Mouse (Mus musculus): ENCODE results near the gene Clic4. TPM values are rescaled to one million over a fixed set of nuclear protein-coding genes. Genes with fewer than 3 reads are reported as not detected.

Gene Clic4
- polyA plus RNA-seq, 1 experiment from 2014 or later = 179 TPM

DNA sequence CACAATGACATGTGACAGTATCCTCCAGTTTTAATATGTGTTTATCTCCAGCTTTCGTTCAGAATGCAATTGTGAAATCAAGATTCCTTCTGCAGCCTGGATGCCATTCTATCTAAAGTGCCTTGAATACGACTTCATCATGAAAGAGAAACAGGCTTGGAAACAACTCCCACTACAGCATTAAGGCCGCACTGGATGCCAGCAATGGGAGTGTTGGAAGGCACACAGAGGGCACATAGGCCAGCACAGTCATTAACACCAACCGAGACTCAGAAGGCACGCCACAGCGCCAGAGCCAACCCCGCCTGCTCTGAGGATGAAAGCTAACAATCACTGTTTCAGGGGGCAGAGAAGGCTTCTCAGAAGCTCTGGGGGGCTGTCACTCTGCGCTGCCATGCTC lies 37.1 kb downstream of the Clic4 start:
- Histone ChIP-seq H3K36me3 (ENCODE audit: control insufficient read depth, insufficient read depth, low read length) (peaks cover 10% of the 10 kb centered on the region; the same call in 1 of the 2 replicates), H3K9me3 (ENCODE audit: control insufficient read depth, low read length) (no peaks in the 10 kb centered on the region), H3K4me2 (ENCODE audit: low read depth, low read length) (no peak overlapping the region), H3K4me1 (replicated peaks; ENCODE audit: control insufficient read depth, insufficient read depth, low read length) (peaks cover 19% of the 10 kb centered on the region), H3K27me3 (ENCODE audit: control insufficient read depth, insufficient read depth, low read depth, low read length) (no peaks in the 10 kb centered on the region), H3K9ac (ENCODE audit: low read length) (no peak overlapping the region), H3K4me3 (ENCODE audit: low read length) (no peak overlapping the region), H3K27ac (ENCODE audit: low read length) (peak overlapping the region; percentile 51)
- 66% methylated on average over 8 of the region's 8 CpGs for WGBS
- peak; percentile 64 for ATAC-seq (ENCODE audit: low read depth)

- no peak overlapping the region for H3K4me3 ChIP-seq (ENCODE audit: low read length)
- H3K4me1 ChIP-seq (replicated peaks; ENCODE audit: control insufficient read depth, insufficient read depth, low read length) = peaks cover 3% of the 10 kb centered on the region; the same call in 1 of the 2 replicates
- 64% methylated on average over 5 of the region's 5 CpGs for WGBS
- no peaks in the 10 kb centered on the region for H3K9me3 ChIP-seq (ENCODE audit: control insufficient read depth, low read length)
- no peak overlapping the region for H3K9ac ChIP-seq (ENCODE audit: low read length)
- H3K27me3 ChIP-seq (ENCODE audit: control insufficient read depth, insufficient read depth, low read depth, low read length) = no peaks in the 10 kb centered on the region
- no peak overlapping the region for H3K27ac ChIP-seq (ENCODE audit: low read length)
- no peak overlapping the region for H3K4me2 ChIP-seq (ENCODE audit: low read depth, low read length)
- H3K36me3 ChIP-seq (ENCODE audit: control insufficient read depth, insufficient read depth, low read length) = peaks cover 7% of the 10 kb centered on the region; the same call in 1 of the 2 replicates
- no peak for ATAC-seq (ENCODE audit: low read depth)
Measured at GRCm38 (mm10) chr4:135232563-135232962, 40.1 kb downstream of the Clic4 start.

- Histone ChIP-seq H3K36me3 (ENCODE audit: control insufficient read depth, insufficient read depth, low read length) (no peaks in the 10 kb centered on the region), H3K4me2 (ENCODE audit: low read depth, low read length) (no peak overlapping the region), H3K9ac (ENCODE audit: low read length) (no peak overlapping the region), H3K4me3 (ENCODE audit: low read length) (no peak overlapping the region), H3K4me1 (replicated peaks; ENCODE audit: control insufficient read depth, insufficient read depth, low read length) (peaks cover 3% of the 10 kb centered on the region; the same call in 1 of the 2 replicates), H3K27me3 (ENCODE audit: control insufficient read depth, insufficient read depth, low read depth, low read length) (no peaks in the 10 kb centered on the region), H3K9me3 (ENCODE audit: control insufficient read depth, low read length) (no peaks in the 10 kb centered on the region), H3K27ac (ENCODE audit: low read length) (no peak overlapping the region)
- ATAC-seq (ENCODE audit: low read depth) = no peak
- 76% methylated on average over 5 of the region's 5 CpGs for whole genome bisulfite sequencing
Measured at GRCm38 (mm10) chr4:135231543-135231942, 41.1 kb downstream of the Clic4 start.

- Histone ChIP-seq H3K4me1 (replicated peaks; ENCODE audit: control insufficient read depth, insufficient read depth, low read length) (peaks cover 3% of the 10 kb centered on the region; the same call in 1 of the 2 replicates), H3K4me3 (ENCODE audit: low read length) (no peak overlapping the region), H3K27ac (ENCODE audit: low read length) (no peak overlapping the region), H3K9me3 (ENCODE audit: control insufficient read depth, low read length) (no peaks in the 10 kb centered on the region), H3K9ac (ENCODE audit: low read length) (no peak overlapping the region), H3K36me3 (ENCODE audit: control insufficient read depth, insufficient read depth, low read length) (no peaks in the 10 kb centered on the region), H3K4me2 (ENCODE audit: low read depth, low read length) (no peak overlapping the region), H3K27me3 (ENCODE audit: control insufficient read depth, insufficient read depth, low read depth, low read length) (no peaks in the 10 kb centered on the region)
- no peak for ATAC-seq (ENCODE audit: low read depth)
- 72% methylated on average over 3 of the region's 3 CpGs for WGBS
Measured at GRCm38 (mm10) chr4:135231136-135231535, 41.5 kb downstream of the Clic4 start.

- Histone ChIP-seq H3K9me3 (ENCODE audit: control insufficient read depth, low read length) (no peaks in the 10 kb centered on the region), H3K27ac (ENCODE audit: low read length) (no peak overlapping the region), H3K27me3 (ENCODE audit: control insufficient read depth, insufficient read depth, low read depth, low read length) (no peaks in the 10 kb centered on the region), H3K4me1 (replicated peaks; ENCODE audit: control insufficient read depth, insufficient read depth, low read length) (peaks cover 3% of the 10 kb centered on the region; the same call in 1 of the 2 replicates), H3K36me3 (ENCODE audit: control insufficient read depth, insufficient read depth, low read length) (peaks cover 4% of the 10 kb centered on the region; the same call in 1 of the 2 replicates), H3K4me2 (ENCODE audit: low read depth, low read length) (no peak overlapping the region), H3K9ac (ENCODE audit: low read length) (no peak overlapping the region), H3K4me3 (ENCODE audit: low read length) (no peak overlapping the region)
- WGBS = 77% methylated on average over 5 of the region's 5 CpGs
- ATAC-seq (ENCODE audit: low read depth) = no peak
Measured at GRCm38 (mm10) chr4:135230661-135231060, 42.0 kb downstream of the Clic4 start.

DNA sequence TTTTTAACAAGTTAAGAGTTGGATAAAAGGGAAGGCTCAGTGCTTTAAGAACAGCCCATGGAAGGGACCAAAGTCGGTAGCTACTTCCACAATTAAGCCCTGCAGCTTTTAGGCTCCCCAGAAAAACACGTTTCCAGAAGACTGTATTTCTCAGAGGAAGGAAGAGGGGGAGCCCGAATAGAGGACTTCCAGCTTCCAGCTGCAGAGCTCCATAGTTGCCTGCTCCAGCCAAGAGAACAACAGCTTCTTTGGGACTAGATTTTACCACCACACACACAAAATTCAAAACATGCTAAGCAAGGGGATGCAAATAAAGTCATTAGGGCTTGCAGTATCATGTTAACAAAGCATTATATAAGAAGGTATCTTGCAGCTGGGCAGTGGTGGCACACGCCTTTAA lies 42.7 kb downstream of the Clic4 start:
- H3K4me3 ChIP-seq (ENCODE audit: low read length) = no peak overlapping the region
- peaks cover 4% of the 10 kb centered on the region; the same call in 1 of the 2 replicates for H3K36me3 ChIP-seq (ENCODE audit: control insufficient read depth, insufficient read depth, low read length)
- H3K4me1 ChIP-seq (replicated peaks; ENCODE audit: control insufficient read depth, insufficient read depth, low read length) = peaks cover 3% of the 10 kb centered on the region; the same call in 1 of the 2 replicates
- ATAC-seq (ENCODE audit: low read depth) = no peak
- 60% methylated on average over 4 of the region's 4 CpGs for WGBS
- no peak overlapping the region for H3K4me2 ChIP-seq (ENCODE audit: low read depth, low read length)
- H3K9ac ChIP-seq (ENCODE audit: low read length) = no peak overlapping the region
- H3K27me3 ChIP-seq (ENCODE audit: control insufficient read depth, insufficient read depth, low read depth, low read length) = no peaks in the 10 kb centered on the region
- no peaks in the 10 kb centered on the region for H3K9me3 ChIP-seq (ENCODE audit: control insufficient read depth, low read length)
- no peak overlapping the region for H3K27ac ChIP-seq (ENCODE audit: low read length)

GRCm38 (mm10) chr4:135228136-135228535 lies 44.5 kb downstream of the Clic4 start:
- peaks cover 14% of the 10 kb centered on the region for H3K36me3 ChIP-seq (ENCODE audit: control insufficient read depth, insufficient read depth, low read length)
- H3K9ac ChIP-seq (ENCODE audit: low read length) = no peak overlapping the region
- no peak overlapping the region for H3K4me3 ChIP-seq (ENCODE audit: low read length)
- no peak overlapping the region for H3K4me2 ChIP-seq (ENCODE audit: low read depth, low read length)
- no peaks in the 10 kb centered on the region for H3K27me3 ChIP-seq (ENCODE audit: control insufficient read depth, insufficient read depth, low read depth, low read length)
- peaks cover 3% of the 10 kb centered on the region; the same call in 1 of the 2 replicates for H3K4me1 ChIP-seq (replicated peaks; ENCODE audit: control insufficient read depth, insufficient read depth, low read length)
- no peak overlapping the region for H3K27ac ChIP-seq (ENCODE audit: low read length)
- 62% methylated on average over 3 of the region's 3 CpGs for WGBS
- ATAC-seq (ENCODE audit: low read depth) = no peak
- no peaks in the 10 kb centered on the region for H3K9me3 ChIP-seq (ENCODE audit: control insufficient read depth, low read length)

- Histone ChIP-seq H3K9ac (ENCODE audit: low read length) (no peak overlapping the region), H3K4me1 (replicated peaks; ENCODE audit: control insufficient read depth, insufficient read depth, low read length) (peaks cover 3% of the 10 kb centered on the region; the same call in 1 of the 2 replicates), H3K36me3 (ENCODE audit: control insufficient read depth, insufficient read depth, low read length) (peaks cover 23% of the 10 kb centered on the region), H3K4me2 (ENCODE audit: low read depth, low read length) (no peak overlapping the region), H3K27ac (ENCODE audit: low read length) (peak overlapping the region; percentile 36; the same call in 1 of the 2 replicates), H3K4me3 (ENCODE audit: low read length) (no peak overlapping the region), H3K27me3 (ENCODE audit: control insufficient read depth, insufficient read depth, low read depth, low read length) (no peaks in the 10 kb centered on the region), H3K9me3 (ENCODE audit: control insufficient read depth, low read length) (no peaks in the 10 kb centered on the region)
- WGBS = 82% methylated on average over 12 of the region's 12 CpGs
- 0 out of 2 replicates have a peak, but pooled peaks have one; percentile 47 for ATAC-seq (ENCODE audit: low read depth)
Measured at GRCm38 (mm10) chr4:135226008-135226667, 46.5 kb downstream of the Clic4 start.

- H3K9ac ChIP-seq (ENCODE audit: low read length) = no peak overlapping the region
- H3K4me1 ChIP-seq (replicated peaks; ENCODE audit: control insufficient read depth, insufficient read depth, low read length) = no peaks in the 10 kb centered on the region
- H3K36me3 ChIP-seq (ENCODE audit: control insufficient read depth, insufficient read depth, low read length) = peaks cover 24% of the 10 kb centered on the region
- no peaks in the 10 kb centered on the region for H3K9me3 ChIP-seq (ENCODE audit: control insufficient read depth, low read length)
- WGBS = 85% methylated on average over 9 of the region's 9 CpGs
- H3K4me2 ChIP-seq (ENCODE audit: low read depth, low read length) = no peak overlapping the region
- no peaks in the 10 kb centered on the region for H3K27me3 ChIP-seq (ENCODE audit: control insufficient read depth, insufficient read depth, low read depth, low read length)
- no peak overlapping the region for H3K4me3 ChIP-seq (ENCODE audit: low read length)
- ATAC-seq (ENCODE audit: low read depth) = no peak
- no peak overlapping the region for H3K27ac ChIP-seq (ENCODE audit: low read length)
Measured at GRCm38 (mm10) chr4:135223808-135224207, 48.8 kb downstream of the Clic4 start.
